Mouse (Mus musculus): ENCODE results near the gene Phb. TPM values are rescaled to one million over a fixed set of nuclear protein-coding genes. Genes with fewer than 3 reads are reported as not detected.

Gene Phb
- polyA plus RNA-seq, 1 experiment from 2014 or later = 197 TPM

- WGBS = 18% methylated on average over 6 of the region's 6 CpGs
- Histone ChIP-seq H3K4me3 (ENCODE audit: low read depth, low read length) (no peak overlapping the region), H3K27me3 (ENCODE audit: control insufficient read depth, insufficient read depth, low read depth, low read length) (no peaks in the 10 kb centered on the region), H3K4me2 (ENCODE audit: low read length) (no peak overlapping the region), H3K4me1 (ENCODE audit: control insufficient read depth, insufficient read depth, low read length) (no peaks in the 10 kb centered on the region), H3K36me3 (ENCODE audit: control insufficient read depth, insufficient read depth, low read length) (peaks cover 21% of the 10 kb centered on the region; the same call in 1 of the 2 replicates), H3K9ac (ENCODE audit: low read depth, low read length) (no peak overlapping the region), H3K9me3 (replicated peaks; ENCODE audit: control insufficient read depth, low read length, poor library complexity, severe bottlenecking) (no peaks in the 10 kb centered on the region), H3K27ac (ENCODE audit: low read length) (no peak overlapping the region)
- ATAC-seq = no peak
Measured at GRCm38 (mm10) chr11:95676307-95676706, 9.6 kb downstream of the Phb start.

GRCm38 (mm10) chr11:95677925-95678701, 11.4 kb downstream of the Phb start:
- peaks cover 18% of the 10 kb centered on the region; the same call in 1 of the 2 replicates for H3K36me3 ChIP-seq (ENCODE audit: control insufficient read depth, insufficient read depth, low read length)
- H3K27me3 ChIP-seq (ENCODE audit: control insufficient read depth, insufficient read depth, low read depth, low read length) = no peaks in the 10 kb centered on the region
- no peak for ATAC-seq
- no peak overlapping the region for H3K27ac ChIP-seq (ENCODE audit: low read length)
- H3K4me1 ChIP-seq (ENCODE audit: control insufficient read depth, insufficient read depth, low read length) = no peaks in the 10 kb centered on the region
- 93% methylated on average over 14 of the region's 14 CpGs for WGBS
- H3K9me3 ChIP-seq (replicated peaks; ENCODE audit: control insufficient read depth, low read length, poor library complexity, severe bottlenecking) = no peaks in the 10 kb centered on the region
- H3K4me3 ChIP-seq (ENCODE audit: low read depth, low read length) = no peak overlapping the region
- H3K9ac ChIP-seq (ENCODE audit: low read depth, low read length) = no peak overlapping the region
- H3K4me2 ChIP-seq (ENCODE audit: low read length) = no peak overlapping the region

DNA sequence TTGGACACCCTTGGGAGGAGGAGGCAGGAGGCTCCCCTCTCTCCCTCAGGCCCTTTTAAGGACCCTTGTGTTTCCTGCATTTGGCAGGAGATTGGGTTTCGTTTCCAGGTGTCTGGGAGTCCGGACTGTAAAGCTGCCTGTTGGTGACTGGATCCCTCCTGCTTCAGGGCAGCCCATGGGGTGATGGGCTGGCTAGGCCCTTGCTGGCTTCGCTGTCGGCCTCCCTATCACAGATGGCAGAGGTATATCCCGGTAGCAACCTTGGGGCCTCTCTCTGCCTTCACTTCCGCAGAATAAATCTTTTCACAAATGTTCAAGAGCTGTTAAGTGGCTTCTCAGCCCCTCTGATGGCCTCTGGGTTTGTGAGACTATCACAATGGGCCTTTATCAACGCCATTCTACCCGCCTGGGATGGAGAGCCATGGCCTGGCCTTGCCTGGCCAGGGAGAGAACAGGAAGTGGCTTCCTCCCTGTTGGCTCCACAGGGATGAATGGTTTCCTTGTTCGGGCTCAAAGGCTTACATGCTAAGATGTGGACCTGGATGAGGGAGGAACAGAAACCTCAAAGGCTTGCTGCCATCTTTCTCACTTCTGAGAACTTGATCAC, 15.3 kb downstream of the Phb start:
- Histone ChIP-seq H3K4me3 (ENCODE audit: low read depth, low read length) (no peak overlapping the region), H3K27ac (ENCODE audit: low read length) (no peak overlapping the region), H3K4me2 (ENCODE audit: low read length) (no peak overlapping the region), H3K4me1 (ENCODE audit: control insufficient read depth, insufficient read depth, low read length) (no peaks in the 10 kb centered on the region), H3K9ac (ENCODE audit: low read depth, low read length) (no peak overlapping the region), H3K9me3 (replicated peaks; ENCODE audit: control insufficient read depth, low read length, poor library complexity, severe bottlenecking) (no peaks in the 10 kb centered on the region), H3K27me3 (ENCODE audit: control insufficient read depth, insufficient read depth, low read depth, low read length) (no peaks in the 10 kb centered on the region), H3K36me3 (ENCODE audit: control insufficient read depth, insufficient read depth, low read length) (peaks cover 16% of the 10 kb centered on the region; the same call in 1 of the 2 replicates)
- ATAC-seq = no peak
- 81% methylated on average over 9 of the region's 9 CpGs for WGBS

DNA sequence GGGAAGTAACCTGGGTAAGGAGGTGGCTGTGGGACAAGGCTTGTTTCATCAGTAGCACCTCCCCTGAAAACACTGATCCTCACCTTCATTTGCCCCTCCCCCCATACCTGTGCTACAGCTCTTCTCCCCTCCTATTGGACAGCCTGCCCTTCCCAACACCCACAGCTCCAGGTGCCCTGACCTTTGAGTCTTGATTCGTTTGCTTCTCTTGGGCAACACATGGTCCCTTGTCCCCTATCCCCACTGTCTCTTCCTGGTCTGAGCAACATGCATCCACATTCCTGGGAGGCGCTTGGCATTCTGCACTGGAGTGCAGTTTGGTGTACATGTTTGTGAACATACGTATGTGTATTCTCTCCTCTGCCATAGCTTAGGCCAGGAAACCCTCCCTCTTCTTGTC, 16.2 kb downstream of the Phb start:
- WGBS = 93% methylated on average over 3 of the region's 3 CpGs
- Histone ChIP-seq H3K27me3 (ENCODE audit: control insufficient read depth, insufficient read depth, low read depth, low read length) (no peaks in the 10 kb centered on the region), H3K4me3 (ENCODE audit: low read depth, low read length) (no peak overlapping the region)

GRCm38 (mm10) chr11:95686031-95686430, 19.3 kb downstream of the Phb start:
- H3K27me3 ChIP-seq (ENCODE audit: control insufficient read depth, insufficient read depth, low read depth, low read length) = no peaks in the 10 kb centered on the region
- no peak for ATAC-seq

More for the DNA sequence above, 16.2 kb downstream of the Phb start:
- Histone ChIP-seq H3K4me2 (ENCODE audit: low read length) (no peak overlapping the region), H3K36me3 (ENCODE audit: control insufficient read depth, insufficient read depth, low read length) (peaks cover 8% of the 10 kb centered on the region; the same call in 1 of the 2 replicates), H3K27ac (ENCODE audit: low read length) (no peak overlapping the region), H3K9me3 (replicated peaks; ENCODE audit: control insufficient read depth, low read length, poor library complexity, severe bottlenecking) (no peaks in the 10 kb centered on the region), H3K4me1 (ENCODE audit: control insufficient read depth, insufficient read depth, low read length) (no peaks in the 10 kb centered on the region), H3K9ac (ENCODE audit: low read depth, low read length) (0 out of 2 replicates have a peak overlapping the region, but pooled peaks have one; percentile 20)
- no peak for ATAC-seq

DNA sequence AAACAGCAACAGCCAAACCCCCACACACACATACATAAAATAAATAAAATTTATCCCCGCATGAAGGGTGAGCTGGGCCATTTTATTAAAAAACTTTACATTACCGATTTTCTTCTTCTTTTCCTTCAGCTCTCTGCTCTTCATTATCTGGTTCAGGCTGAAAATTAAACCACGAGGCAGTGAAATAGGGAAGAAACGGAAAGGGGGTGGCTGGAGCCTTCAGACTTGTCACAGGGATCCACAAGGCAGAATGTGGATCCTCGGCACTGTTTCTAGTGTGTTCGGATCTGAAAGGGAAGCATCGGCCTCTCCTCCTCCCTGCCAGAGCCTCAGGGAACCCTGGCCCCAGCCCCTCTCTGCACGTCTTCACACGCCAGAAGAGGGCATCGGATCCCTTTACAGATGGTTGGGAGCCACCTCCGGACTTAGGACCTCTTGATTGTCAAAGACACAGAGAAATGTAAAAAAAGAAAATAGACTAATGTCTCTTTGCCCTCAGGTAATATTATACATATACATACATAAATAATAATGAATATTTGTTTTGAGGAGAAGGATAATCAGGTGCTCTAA, 20.4 kb downstream of the Phb start:
- H3K27me3 ChIP-seq (ENCODE audit: control insufficient read depth, insufficient read depth, low read depth, low read length) = no peaks in the 10 kb centered on the region
- no peak overlapping the region for H3K4me3 ChIP-seq (ENCODE audit: low read depth, low read length)
- no peak overlapping the region for H3K4me2 ChIP-seq (ENCODE audit: low read length)
- H3K36me3 ChIP-seq (ENCODE audit: control insufficient read depth, insufficient read depth, low read length) = no peaks in the 10 kb centered on the region
- WGBS = 41% methylated on average over 11 of the region's 11 CpGs
- no peak overlapping the region for H3K9ac ChIP-seq (ENCODE audit: low read depth, low read length)
- no peak for ATAC-seq
- no peaks in the 10 kb centered on the region for H3K9me3 ChIP-seq (replicated peaks; ENCODE audit: control insufficient read depth, low read length, poor library complexity, severe bottlenecking)
- no peak overlapping the region for H3K27ac ChIP-seq (ENCODE audit: low read length)
- no peaks in the 10 kb centered on the region for H3K4me1 ChIP-seq (ENCODE audit: control insufficient read depth, insufficient read depth, low read length)

More at GRCm38 (mm10) chr11:95686031-95686430, 19.3 kb downstream of the Phb start:
- Histone ChIP-seq H3K4me2 (ENCODE audit: low read length) (no peak overlapping the region), H3K4me1 (ENCODE audit: control insufficient read depth, insufficient read depth, low read length) (no peaks in the 10 kb centered on the region), H3K4me3 (ENCODE audit: low read depth, low read length) (no peak overlapping the region), H3K9ac (ENCODE audit: low read depth, low read length) (no peak overlapping the region), H3K36me3 (ENCODE audit: control insufficient read depth, insufficient read depth, low read length) (no peaks in the 10 kb centered on the region), H3K27ac (ENCODE audit: low read length) (no peak overlapping the region), H3K9me3 (replicated peaks; ENCODE audit: control insufficient read depth, low read length, poor library complexity, severe bottlenecking) (no peaks in the 10 kb centered on the region)
- 5% methylated on average over 4 of the region's 4 CpGs for WGBS

DNA sequence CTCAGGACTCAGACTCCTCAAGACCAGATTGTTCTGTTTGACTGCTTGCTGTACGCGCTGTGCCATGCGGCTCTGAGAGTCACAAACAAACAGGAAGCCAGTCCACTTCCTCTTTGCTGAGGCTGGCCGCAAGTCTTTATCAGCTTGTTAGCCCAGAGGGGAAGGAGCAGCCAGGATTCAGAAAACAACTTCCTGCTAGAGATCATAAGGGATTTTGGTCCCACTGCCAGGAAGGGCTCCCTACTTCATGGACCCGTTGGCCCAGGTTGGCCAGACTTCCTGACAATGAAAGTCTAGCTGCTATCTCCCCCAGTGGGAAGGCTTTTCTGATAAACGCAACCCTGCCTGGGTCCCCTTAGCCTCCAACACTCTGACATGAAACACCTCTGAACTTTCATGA, 21.8 kb downstream of the Phb start:
- Histone ChIP-seq H3K27ac (ENCODE audit: low read length) (no peak overlapping the region), H3K4me2 (ENCODE audit: low read length) (no peak overlapping the region), H3K9me3 (replicated peaks; ENCODE audit: control insufficient read depth, low read length, poor library complexity, severe bottlenecking) (no peaks in the 10 kb centered on the region), H3K27me3 (ENCODE audit: control insufficient read depth, insufficient read depth, low read depth, low read length) (no peaks in the 10 kb centered on the region), H3K9ac (ENCODE audit: low read depth, low read length) (no peak overlapping the region), H3K4me1 (ENCODE audit: control insufficient read depth, insufficient read depth, low read length) (no peaks in the 10 kb centered on the region), H3K4me3 (ENCODE audit: low read depth, low read length) (no peak overlapping the region), H3K36me3 (ENCODE audit: control insufficient read depth, insufficient read depth, low read length) (no peaks in the 10 kb centered on the region)
- 82% methylated on average over 6 of the region's 6 CpGs for WGBS
- ATAC-seq = no peak

- ATAC-seq = no peak
- 78% methylated on average over 7 of the region's 7 CpGs for WGBS
- H3K27ac ChIP-seq (ENCODE audit: low read length) = no peak overlapping the region
Measured at GRCm38 (mm10) chr11:95688981-95689380, 22.2 kb downstream of the Phb start.

GRCm38 (mm10) chr11:95689544-95689943, 22.8 kb downstream of the Phb start:
- no peaks in the 10 kb centered on the region for H3K9me3 ChIP-seq (replicated peaks; ENCODE audit: control insufficient read depth, low read length, poor library complexity, severe bottlenecking)
- no peak for ATAC-seq
- WGBS = 93% methylated on average over 3 of the region's 3 CpGs
- no peaks in the 10 kb centered on the region for H3K27me3 ChIP-seq (ENCODE audit: control insufficient read depth, insufficient read depth, low read depth, low read length)
- H3K4me3 ChIP-seq (ENCODE audit: low read depth, low read length) = no peak overlapping the region
- H3K9ac ChIP-seq (ENCODE audit: low read depth, low read length) = no peak overlapping the region
- H3K4me2 ChIP-seq (ENCODE audit: low read length) = no peak overlapping the region
- no peaks in the 10 kb centered on the region for H3K4me1 ChIP-seq (ENCODE audit: control insufficient read depth, insufficient read depth, low read length)
- no peak overlapping the region for H3K27ac ChIP-seq (ENCODE audit: low read length)
- H3K36me3 ChIP-seq (ENCODE audit: control insufficient read depth, insufficient read depth, low read length) = no peaks in the 10 kb centered on the region

More at GRCm38 (mm10) chr11:95688981-95689380, 22.2 kb downstream of the Phb start:
- Histone ChIP-seq H3K4me1 (ENCODE audit: control insufficient read depth, insufficient read depth, low read length) (no peaks in the 10 kb centered on the region), H3K9ac (ENCODE audit: low read depth, low read length) (no peak overlapping the region), H3K4me2 (ENCODE audit: low read length) (no peak overlapping the region), H3K9me3 (replicated peaks; ENCODE audit: control insufficient read depth, low read length, poor library complexity, severe bottlenecking) (no peaks in the 10 kb centered on the region), H3K4me3 (ENCODE audit: low read depth, low read length) (no peak overlapping the region), H3K27me3 (ENCODE audit: control insufficient read depth, insufficient read depth, low read depth, low read length) (no peaks in the 10 kb centered on the region), H3K36me3 (ENCODE audit: control insufficient read depth, insufficient read depth, low read length) (no peaks in the 10 kb centered on the region)
